Mouse (Mus musculus) cortical plate, adult 2 months (tissue): ENCODE results near the gene Lcat. TPM values are rescaled to one million over a fixed set of nuclear protein-coding genes. Genes with fewer than 3 reads are reported as not detected.

Experiments used
- H3K27ac ChIP-seq: fragments of 200-500 bp; 2 replicates; pipeline ENCODE4 v1.5.1; 2012; ENCODE audit warnings: low read length, control low read depth, inconsistent platforms; ENCODE audit not compliant: insufficient read depth
- H3K4me1 ChIP-seq: fragments of 200-500 bp; 2 replicates; pipeline ENCODE4 v1.6.1; 2011; ENCODE audit warnings: low read length; ENCODE audit not compliant: control insufficient read depth, insufficient read depth
- H3K4me3 ChIP-seq: fragments of 200-500 bp; 2 replicates; pipeline ENCODE4 v1.5.1; 2011; ENCODE audit warnings: mild to moderate bottlenecking, low read length, control low read depth; ENCODE audit not compliant: insufficient read depth
- CTCF ChIP-seq: fragments of 200-500 bp; IDR thresholded peaks from 2 replicates; pipeline ENCODE4 v1.5.1; 2011; ENCODE audit warnings: mild to moderate bottlenecking, control low read depth, low read length; ENCODE audit not compliant: insufficient read depth; ENCODE audit errors: extremely low read depth
- POLR2A ChIP-seq: fragments of 200-500 bp; IDR thresholded peaks from 2 replicates; pipeline ENCODE4 v1.6.1; 2011; ENCODE audit warnings: mild to moderate bottlenecking, low read length, control low read depth; ENCODE audit not compliant: insufficient read depth; ENCODE audit errors: extremely low read depth
- polyA plus RNA-seq: library from polyadenylated mRNA; depleted of rRNA; stranded (reverse); fragments of >200 nt; gene quantifications from 2 replicates; pipeline ENCODE4 v1.2.3, GENCODE M21; 2012

The Lcat gene
- polyA plus RNA-seq, 1 experiment: 54.4 TPM

- Histone ChIP-seq H3K27ac (no peak overlapping the region), H3K4me3 (no peak overlapping the region), H3K4me1 (no peaks in the 10 kb centered on the region; the same call in 1 of the 2 replicates)
- TF ChIP-seq POLR2A (no peak), CTCF (no peak)
Measured at GRCm38 (mm10) chr8:105969367-105969766, 26.2 kb upstream of the Lcat start.

- Histone ChIP-seq H3K27ac (no peak overlapping the region), H3K4me1 (no peaks in the 10 kb centered on the region; the same call in 1 of the 2 replicates), H3K4me3 (no peak overlapping the region; the same call in 1 of the 2 replicates)
- TF ChIP-seq POLR2A: no peak
- no peak for TF ChIP-seq CTCF
Measured at GRCm38 (mm10) chr8:105966692-105967311, 23.6 kb upstream of the Lcat start.

GRCm38 (mm10) chr8:105965905-105966341 is 22.7 kb upstream of the Lcat start, which contains the start of gene Slc12a4:
Gene Slc12a4 (minus strand): TSS chr8:105966097.
- no peaks in the 10 kb centered on the region; the same call in 1 of the 2 replicates for H3K4me1 ChIP-seq
- 0 out of 2 replicates have a peak within 1 kb of the TSS, but pooled peaks have one; percentile 2 for H3K27ac ChIP-seq
- TF ChIP-seq CTCF (no peak), POLR2A (no peak)
- peak within 1 kb of the TSS; percentile 57 for H3K4me3 ChIP-seq

GRCm38 (mm10) chr8:105965266-105965904 is 22.2 kb upstream of the Lcat start:
- Histone ChIP-seq H3K4me3 (peak overlapping the region; percentile 57), H3K27ac (0 out of 2 replicates have a peak overlapping the region, but pooled peaks have one; percentile 2), H3K4me1 (no peaks in the 10 kb centered on the region; the same call in 1 of the 2 replicates)
- no peak for TF ChIP-seq CTCF
- TF ChIP-seq POLR2A: no peak

- no peak for TF ChIP-seq POLR2A
- TF ChIP-seq CTCF: no peak
Measured at GRCm38 (mm10) chr8:105964506-105965265, 21.5 kb upstream of the Lcat start.

GRCm38 (mm10) chr8:105961536-105961935 is 18.4 kb upstream of the Lcat start:
- H3K27ac ChIP-seq: no peak overlapping the region

More at GRCm38 (mm10) chr8:105964506-105965265, 21.5 kb upstream of the Lcat start:
- Histone ChIP-seq H3K4me1 (no peaks in the 10 kb centered on the region; the same call in 1 of the 2 replicates), H3K27ac (no peak overlapping the region), H3K4me3 (peak overlapping the region; percentile 57; the same call in 1 of the 2 replicates)

GRCm38 (mm10) chr8:105961101-105961500 is 17.9 kb upstream of the Lcat start:
- Histone ChIP-seq H3K4me1 (no peaks in the 10 kb centered on the region; the same call in 1 of the 2 replicates), H3K4me3 (no peak overlapping the region), H3K27ac (no peak overlapping the region)
- TF ChIP-seq POLR2A: no peak
- no peak for TF ChIP-seq CTCF

More at GRCm38 (mm10) chr8:105961536-105961935, 18.4 kb upstream of the Lcat start:
- Histone ChIP-seq H3K4me3 (no peak overlapping the region), H3K4me1 (no peaks in the 10 kb centered on the region; the same call in 1 of the 2 replicates)
- no peak for TF ChIP-seq POLR2A
- no peak for TF ChIP-seq CTCF

- H3K27ac ChIP-seq: no peak overlapping the region
- no peak overlapping the region for H3K4me3 ChIP-seq
- no peak for TF ChIP-seq POLR2A
- TF ChIP-seq CTCF: no peak
- H3K4me1 ChIP-seq: no peaks in the 10 kb centered on the region
Measured at GRCm38 (mm10) chr8:105959350-105959749, 16.2 kb upstream of the Lcat start.

- TF ChIP-seq CTCF (no peak), POLR2A (no peak)
- no peak overlapping the region for H3K27ac ChIP-seq
- no peak overlapping the region for H3K4me3 ChIP-seq
- no peaks in the 10 kb centered on the region for H3K4me1 ChIP-seq
Measured at GRCm38 (mm10) chr8:105957813-105958212, 14.6 kb upstream of the Lcat start.
